Mouse (Mus musculus): ENCODE data around the gene Ssc4d. TPM values are rescaled to one million over a fixed set of nuclear protein-coding genes. Genes with fewer than 3 reads are reported as not detected.

Gene Ssc4d
- polyA plus RNA-seq, 1 experiment from 2014 or later: 1.4 TPM

DNA sequence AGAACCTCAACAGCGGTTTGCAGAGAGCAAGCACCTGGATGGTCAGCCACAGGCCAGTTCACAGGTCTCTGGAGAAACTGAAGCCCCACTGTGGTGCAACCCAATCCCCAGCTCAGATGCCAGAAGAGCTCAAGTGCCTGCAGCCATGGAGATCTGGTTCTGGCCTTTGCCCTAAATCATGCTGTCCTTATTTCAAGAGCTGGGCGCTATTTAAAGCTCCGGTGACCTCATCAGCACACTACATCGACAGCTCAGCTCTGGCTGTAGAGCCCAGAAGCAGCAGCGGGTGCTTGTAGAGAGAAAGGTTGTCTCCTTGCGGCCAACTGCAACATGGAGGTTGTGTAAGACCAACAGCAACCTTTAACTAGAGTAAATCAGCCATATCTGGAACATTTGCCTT, 60.2 kb downstream of the Ssc4d start:
- Histone ChIP-seq H3K9ac (replicated peaks; ENCODE audit: low read length) (no peak overlapping the region), H3K27ac (replicated peaks; ENCODE audit: low read depth, low read length) (no peak overlapping the region), H3K9me3 (ENCODE audit: control insufficient read depth, low read length) (no peaks in the 10 kb centered on the region), H3K4me1 (ENCODE audit: control insufficient read depth, insufficient read depth, low read length) (no peaks in the 10 kb centered on the region), H3K36me3 (ENCODE audit: control insufficient read depth, insufficient read depth, low read length) (peaks cover 80% of the 10 kb centered on the region), H3K4me2 (ENCODE audit: low read length) (no peak overlapping the region), H3K4me3 (replicated peaks; ENCODE audit: low read depth, low read length) (no peak overlapping the region), H3K27me3 (ENCODE audit: control insufficient read depth, insufficient read depth, low read length) (no peaks in the 10 kb centered on the region)
- DNase-seq: no peak
- WGBS: 91% methylated on average over 6 of the region's 6 CpGs
- ATAC-seq (ENCODE audit: low FRiP score, low TSS enrichment): no peak

DNA sequence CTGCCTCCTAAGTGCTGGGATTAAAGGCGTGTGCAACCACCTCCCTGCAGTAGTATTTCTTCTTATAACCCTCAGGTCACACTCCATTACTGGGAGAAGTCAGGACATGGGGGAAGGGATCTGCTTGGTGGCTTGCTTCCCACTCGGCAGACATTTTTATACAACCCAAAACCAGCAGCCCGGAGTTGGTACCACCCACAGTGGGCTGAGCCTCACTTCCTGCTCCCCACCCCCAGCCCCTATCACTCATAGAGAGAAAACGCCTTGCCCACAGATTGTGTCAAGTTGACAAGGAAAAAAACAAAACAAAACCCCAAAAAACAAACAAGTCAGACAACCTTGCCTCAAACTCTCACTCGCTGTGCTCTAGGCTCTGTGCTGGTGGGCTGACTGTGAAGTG, 61.1 kb downstream of the Ssc4d start:
- DNase-seq: no peak
- H3K27ac ChIP-seq (replicated peaks; ENCODE audit: low read depth, low read length): no peak overlapping the region
- H3K4me2 ChIP-seq (ENCODE audit: low read length): no peak overlapping the region
- no peaks in the 10 kb centered on the region for H3K27me3 ChIP-seq (ENCODE audit: control insufficient read depth, insufficient read depth, low read length)
- H3K4me3 ChIP-seq (replicated peaks; ENCODE audit: low read depth, low read length): no peak overlapping the region
- ATAC-seq (ENCODE audit: low FRiP score, low TSS enrichment): no peak
- no peaks in the 10 kb centered on the region for H3K4me1 ChIP-seq (ENCODE audit: control insufficient read depth, insufficient read depth, low read length)
- 91% methylated on average over 5 of the region's 5 CpGs for WGBS
- peaks cover 77% of the 10 kb centered on the region for H3K36me3 ChIP-seq (ENCODE audit: control insufficient read depth, insufficient read depth, low read length)
- no peaks in the 10 kb centered on the region for H3K9me3 ChIP-seq (ENCODE audit: control insufficient read depth, low read length)
- H3K9ac ChIP-seq (replicated peaks; ENCODE audit: low read length): no peak overlapping the region

DNA sequence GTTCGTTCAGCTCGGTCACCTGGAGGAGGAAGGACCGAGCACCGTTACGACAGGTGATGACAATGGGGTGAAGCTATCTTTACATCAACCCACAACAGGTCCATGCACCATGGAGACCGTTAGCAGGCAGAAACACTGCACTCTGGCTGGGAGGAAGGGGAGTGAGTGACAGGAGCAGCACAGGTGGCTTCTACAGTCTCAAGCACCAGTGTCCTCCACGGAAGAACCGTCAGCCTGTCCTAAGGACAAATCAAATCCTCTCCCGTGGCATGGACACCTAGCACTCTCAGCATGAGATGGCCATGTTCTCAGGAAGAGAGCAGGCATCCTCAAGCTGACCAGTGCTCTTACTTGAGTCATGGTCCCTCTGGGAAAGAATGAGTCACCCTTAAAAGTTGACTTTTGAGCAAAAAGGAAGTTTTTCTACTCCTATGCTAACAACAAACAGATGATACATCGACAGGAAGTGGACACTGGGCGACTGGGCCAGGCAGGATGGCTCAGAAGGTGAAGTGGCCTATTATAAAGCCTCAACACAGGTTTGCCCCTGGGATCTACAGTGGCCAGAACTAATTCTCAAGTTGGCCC, 62.6 kb downstream of the Ssc4d start:
- Histone ChIP-seq H3K4me2 (ENCODE audit: low read length) (no peak overlapping the region), H3K36me3 (ENCODE audit: control insufficient read depth, insufficient read depth, low read length) (peaks cover 72% of the 10 kb centered on the region), H3K4me3 (replicated peaks; ENCODE audit: low read depth, low read length) (no peak overlapping the region), H3K27me3 (ENCODE audit: control insufficient read depth, insufficient read depth, low read length) (no peaks in the 10 kb centered on the region), H3K4me1 (ENCODE audit: control insufficient read depth, insufficient read depth, low read length) (no peaks in the 10 kb centered on the region), H3K27ac (replicated peaks; ENCODE audit: low read depth, low read length) (no peak overlapping the region), H3K9ac (replicated peaks; ENCODE audit: low read length) (no peak overlapping the region), H3K9me3 (ENCODE audit: control insufficient read depth, low read length) (no peaks in the 10 kb centered on the region)
- ATAC-seq (ENCODE audit: low FRiP score, low TSS enrichment) (no peak), DNase-seq (no peak)
- WGBS: 93% methylated on average over 11 of the region's 11 CpGs

DNA sequence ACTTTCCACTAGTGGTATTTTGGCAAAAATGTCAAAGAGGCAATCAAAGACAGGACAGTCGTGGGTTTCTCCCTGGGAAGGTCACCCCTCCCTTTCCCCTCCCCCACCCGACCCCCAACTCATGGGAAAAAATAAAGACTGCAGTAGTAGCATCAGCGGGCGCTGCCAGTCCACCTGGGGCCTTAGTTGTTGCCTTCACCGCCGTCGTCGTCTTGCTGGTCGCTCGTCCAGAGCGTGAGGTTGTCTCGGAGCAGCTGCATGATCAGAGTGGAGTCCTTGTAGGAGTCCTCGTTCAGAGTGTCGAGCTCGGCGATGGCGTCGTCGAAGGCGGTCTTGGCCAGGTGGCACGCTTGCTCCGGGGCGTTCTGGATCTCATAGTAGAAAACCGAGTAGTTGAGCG, 63.5 kb downstream of the Ssc4d start:
- Histone ChIP-seq H3K9ac (replicated peaks; ENCODE audit: low read length) (no peak overlapping the region), H3K4me1 (ENCODE audit: control insufficient read depth, insufficient read depth, low read length) (no peaks in the 10 kb centered on the region), H3K4me3 (replicated peaks; ENCODE audit: low read depth, low read length) (no peak overlapping the region), H3K27ac (replicated peaks; ENCODE audit: low read depth, low read length) (no peak overlapping the region), H3K36me3 (ENCODE audit: control insufficient read depth, insufficient read depth, low read length) (peaks cover 74% of the 10 kb centered on the region), H3K27me3 (ENCODE audit: control insufficient read depth, insufficient read depth, low read length) (no peaks in the 10 kb centered on the region), H3K4me2 (ENCODE audit: low read length) (no peak overlapping the region), H3K9me3 (ENCODE audit: control insufficient read depth, low read length) (no peaks in the 10 kb centered on the region)
- no peak for ATAC-seq (ENCODE audit: low FRiP score, low TSS enrichment)
- 93% methylated on average over 25 of the region's 25 CpGs for WGBS
- DNase-seq: no peak

Other genes starting within 250 kb of the Ssc4d start
- 76.8 and 79.8 TPM in 2 replicates for gene Tmem120a, start 230.1 kb downstream of the Ssc4d start, polyA plus RNA-seq (2014; fragmentation: Nextera tagmentation; extraction: Ambion mirVana)
- gene Styxl1, start 196.1 kb downstream of the Ssc4d start, polyA plus RNA-seq (2014; fragmentation: Nextera tagmentation; extraction: Ambion mirVana): 0.23 and 0.63 TPM in 2 replicates
- 573 and 587 TPM in 2 replicates for gene Mdh2, start 196.1 kb downstream of the Ssc4d start, polyA plus RNA-seq (2014; fragmentation: Nextera tagmentation; extraction: Ambion mirVana)
- 59.8 and 66.2 TPM in 2 replicates for gene Srrm3, start 167.6 kb downstream of the Ssc4d start, polyA plus RNA-seq (2014; fragmentation: Nextera tagmentation; extraction: Ambion mirVana)
- gene Hspb1, start 86.6 kb downstream of the Ssc4d start, polyA plus RNA-seq (2014; fragmentation: Nextera tagmentation; extraction: Ambion mirVana): 5.5 and 6.4 TPM in 2 replicates
- 420 and 582 TPM in 2 replicates for gene Ywhag, start 39.9 kb downstream of the Ssc4d start, polyA plus RNA-seq (2014; fragmentation: Nextera tagmentation; extraction: Ambion mirVana)
- 0.16 TPM in 1 of 2 replicates, not detected in the other for gene Zp3, start 5.6 kb upstream of the Ssc4d start, polyA plus RNA-seq (2014; fragmentation: Nextera tagmentation; extraction: Ambion mirVana)
- gene Dtx2, start 20.3 kb upstream of the Ssc4d start, polyA plus RNA-seq (2014; fragmentation: Nextera tagmentation; extraction: Ambion mirVana): 23.0 and 24.0 TPM in 2 replicates
- not detected in 2 replicates for gene Upk3b, start 64.0 kb upstream of the Ssc4d start, polyA plus RNA-seq (2014; fragmentation: Nextera tagmentation; extraction: Ambion mirVana)
- gene Upk3bl, start 80.0 kb upstream of the Ssc4d start, polyA plus RNA-seq (2014; fragmentation: Nextera tagmentation; extraction: Ambion mirVana): not detected in 2 replicates
- 16.9 and 17.1 TPM in 2 replicates for gene Rasa4, start 109.4 kb upstream of the Ssc4d start, polyA plus RNA-seq (2014; fragmentation: Nextera tagmentation; extraction: Ambion mirVana)
- gene Polr2j, start 142.1 kb upstream of the Ssc4d start, polyA plus RNA-seq (2014; fragmentation: Nextera tagmentation; extraction: Ambion mirVana): 233 and 265 TPM in 2 replicates
- gene Lrwd1, start 161.5 kb upstream of the Ssc4d start, polyA plus RNA-seq (2014; fragmentation: Nextera tagmentation; extraction: Ambion mirVana): 22.7 and 24.5 TPM in 2 replicates
- gene Alkbh4, start 161.6 kb upstream of the Ssc4d start, polyA plus RNA-seq (2014; fragmentation: Nextera tagmentation; extraction: Ambion mirVana): 16.8 and 20.0 TPM in 2 replicates
- gene Orai2, start 196.2 kb upstream of the Ssc4d start, polyA plus RNA-seq (2014; fragmentation: Nextera tagmentation; extraction: Ambion mirVana): 38.2 and 46.8 TPM in 2 replicates
- 60.8 and 67.1 TPM in 2 replicates for gene Prkrip1, start 224.4 kb upstream of the Ssc4d start, polyA plus RNA-seq (2014; fragmentation: Nextera tagmentation; extraction: Ambion mirVana)